In the genomic region with DNA sequence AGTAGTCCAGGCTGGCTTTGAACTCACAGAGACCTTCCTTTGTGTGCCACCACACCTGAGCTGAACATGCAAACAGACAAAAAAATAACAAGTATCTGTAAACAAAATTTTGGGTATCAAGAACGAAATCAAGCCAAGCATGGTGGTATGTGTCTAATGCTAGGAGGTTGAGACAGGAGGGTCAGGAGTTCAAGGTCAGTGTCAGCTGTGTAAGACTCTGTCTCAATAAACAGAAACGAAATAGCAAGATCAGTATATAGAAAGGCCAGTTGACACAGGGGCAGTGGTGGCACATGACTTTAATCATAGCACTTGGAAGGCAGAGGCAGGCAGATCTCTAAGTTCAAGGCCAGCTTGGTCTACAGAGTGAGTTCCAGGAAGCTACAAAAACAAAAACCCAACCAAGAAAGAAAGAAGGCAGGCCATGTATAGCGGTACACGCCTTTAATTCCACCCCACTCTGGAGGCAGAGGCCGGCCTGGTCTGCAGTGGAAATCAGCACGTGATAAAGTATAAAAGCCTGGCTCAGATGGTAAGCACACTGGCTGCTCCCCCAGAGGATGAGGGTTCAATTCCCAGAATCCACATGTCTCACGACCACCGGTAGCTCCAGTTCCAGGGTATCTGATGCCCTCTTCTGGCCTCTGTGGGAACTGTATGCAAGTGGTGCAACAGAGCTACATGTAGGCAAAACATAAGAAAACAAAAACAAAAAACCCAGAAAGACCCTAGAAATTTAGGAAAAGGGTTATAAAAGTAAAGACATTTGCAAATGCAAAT, we compare ENCODE assay signal across 10 mouse cellular contexts. TPM values are rescaled to one million over a fixed set of nuclear protein-coding genes. Genes with fewer than 3 reads are reported as not detected.
DNase-seq lines count a peak whose midpoint lies in the region; ATAC-seq and TF ChIP-seq lines count a peak whose summit lies in the region.
"Had no signal": no experiment of that assay in that cellular context is flagged by ENCODE, and none has a peak within 500 bp of the region (broad histone marks: within the 10 kb centered on the region; RNA-seq: fewer than 3 reads in every experiment).

No protein-coding gene starts in this region.

- H3K27me3 ChIP-seq in heart, embryonic 10.5 days (ENCODE audit: insufficient read depth, poor library complexity, severe bottlenecking): no peaks in the 10 kb centered on the region
- H3K27me3 ChIP-seq in G1E (ENCODE audit: insufficient read depth, low read length): no peaks in the 10 kb centered on the region
- H3K27me3 ChIP-seq: embryonic facial prominence, embryonic 13.5 days; limb, embryonic 13.5 days had no signal

- no peaks in the 10 kb centered on the region for H3K9me3 ChIP-seq in heart, embryonic 10.5 days
- H3K9me3 ChIP-seq in G1E (replicated peaks): no peaks in the 10 kb centered on the region
- H3K9me3 ChIP-seq: embryonic facial prominence, embryonic 13.5 days; limb, embryonic 13.5 days had no signal

- no peak for ATAC-seq in G1E (ENCODE audit: extremely low read depth, insufficient number of reproducible peaks, low FRiP score, poor library complexity, severe bottlenecking)
- ATAC-seq in monocyte, adult 5-6 weeks (replicated peaks; ENCODE audit: insufficient number of reproducible peaks, low FRiP score, low TSS enrichment, poor library complexity, severe bottlenecking): no peak

- WGBS in heart, embryonic 10.5 days: 60% methylated on average over 8 of the region's 8 CpGs

- peak; percentile 61 for TF ChIP-seq CTCF in G1E (IDR thresholded peaks at IDR 0.05; ENCODE audit: low read depth, low read length)

- H3K4me3 ChIP-seq in heart, embryonic 10.5 days: no peak overlapping the region
- H3K4me3 ChIP-seq in G1E (ENCODE audit: low read depth, low read length): no peak overlapping the region
- H3K4me3 ChIP-seq: embryonic facial prominence, embryonic 13.5 days; limb, embryonic 13.5 days had no signal

- H3K36me3 ChIP-seq in heart, embryonic 10.5 days: peaks cover 74% of the 10 kb centered on the region
- peaks cover 61% of the 10 kb centered on the region for H3K36me3 ChIP-seq in G1E (replicated peaks)

- no peaks in the 10 kb centered on the region for H3K4me1 ChIP-seq in heart, embryonic 10.5 days
- peaks cover 4% of the 10 kb centered on the region; the same call in 1 of the 2 replicates for H3K4me1 ChIP-seq in G1E (ENCODE audit: insufficient read depth, low read depth, low read length)
- H3K4me1 ChIP-seq: embryonic facial prominence, embryonic 13.5 days; limb, embryonic 13.5 days had no signal

- DNase-seq in heart, embryonic 10.5 days (ENCODE audit: low spot score): peak; percentile 78
- no peak for DNase-seq in heart, adult 8-10 months (ENCODE audit: low spot score)
- DNase-seq in G1E (ENCODE audit: low spot score) (no peak), liver (peak; percentile 55)
- DNase-seq in embryo, embryonic 10.5 days (ENCODE audit: low spot score): peak; percentile 80
- DNase-seq in heart, postnatal 4 days: peak; percentile 71
- DNase-seq in neural tube, embryonic 10.5 days (ENCODE audit: extremely low spot score, low spot score): peak; percentile 62

- no peak overlapping the region for H3K27ac ChIP-seq in heart, embryonic 10.5 days
- H3K27ac ChIP-seq: embryonic facial prominence, embryonic 13.5 days; limb, embryonic 13.5 days had no signal

RNA-seq across cellular contexts. Expression of a gene that starts 36.0 kb away (rescaled TPM):
- polyA plus RNA-seq in heart, embryonic 10.5 days (2016; fragmentation: Nextera tagmentation; extraction: Ambion mirVana): 12.0 and 14.2 TPM in 2 replicates
- 10 to 100 TPM in 3 of 4 experiments, 1 to 10 TPM in 1; 10.0 to 14.0 (median 11.7) TPM for total RNA-seq in heart, adult 8-10 months (2022)
- 52.6 and 54.6 TPM in 2 replicates for total RNA-seq in G1E (2014; fragmentation: Nextera tagmentation)
- 56.8 and 60.9 TPM in 2 replicates for total RNA-seq in G1E (2017)
- 11.3 and 13.4 TPM in 2 replicates for polyA plus RNA-seq in G1E (2012)
- 10 to 100 TPM; 23.7 to 25.8 TPM for total RNA-seq in heart, postnatal 4 days (2021)
- total RNA-seq in monocyte, adult 5-6 weeks (2017): 59.2 to 79.8 TPM (median 73.4 TPM) in 3 replicates

RNA-seq across cellular contexts. Expression of a gene that starts 59.4 kb away (rescaled TPM):
- 30.7 and 47.2 TPM in 2 replicates for polyA plus RNA-seq in heart, embryonic 10.5 days (2016; fragmentation: Nextera tagmentation; extraction: Ambion mirVana)
- 100 to 1,000 TPM; 187 to 207 (median 200) TPM for total RNA-seq in heart, adult 8-10 months (2022)
- total RNA-seq in G1E (2014; fragmentation: Nextera tagmentation) (33.6 and 38.7 TPM in 2 replicates), G1E (2017) (13.5 and 15.1 TPM in 2 replicates)
- polyA plus RNA-seq in G1E (2012): 1.3 and 1.7 TPM in 2 replicates
- total RNA-seq in heart, postnatal 4 days (2021): 100 to 1,000 TPM; 134 to 148 TPM
- 8.1 to 17.3 TPM (median 14.7 TPM) in 3 replicates for total RNA-seq in monocyte, adult 5-6 weeks (2017)

Comparison
In these comparisons a context has a peak if more than half of its experiments do, and no peak if none do; other contexts are left out.
1. DNase-seq: peak in heart, embryonic 10.5 days (single experiment), embryo, embryonic 10.5 days (single experiment), heart, postnatal 4 days (single experiment), liver (single experiment) and neural tube, embryonic 10.5 days (single experiment); none in heart, adult 8-10 months (single experiment) and G1E (single experiment).